Mouse (Mus musculus) liver, embryonic 14.5 days (tissue): ENCODE measurements at regions not wholly inside any gene's neighbourhood (a gene's known extent, or its start where the extent isn't known, plus 50 kb on each side); places are given as distances from the start of the nearest gene placed in this dataset.

Experiments used
- ATAC-seq: fragments of 200-750 bp; cut with Nextera tagmentation; 2 replicates; pipeline ENCODE4 v1.8.0; 2017; ENCODE audit warnings: moderate number of reproducible peaks, mild to moderate bottlenecking, moderate library complexity; ENCODE audit not compliant: insufficient read depth
- DNase-seq, 3 experiments: peaks; one replicate each; pipeline ENCODE4 v3.0.0-alpha.2; 2012 to 2013; ENCODE audit warnings: low read depth in 3 of 3, low spot score in 3 of 3
- H3K27ac ChIP-seq: fragments of 300-500 bp; sonication (generic); 2 replicates; pipeline ENCODE4 v1.5.1; 2014; ENCODE audit warnings: moderate library complexity, mild to moderate bottlenecking, control low read depth, inconsistent platforms
- H3K27me3 ChIP-seq: fragments of 300-500 bp; sonication (generic); 2 replicates; pipeline ENCODE4 v1.6.1; 2014; ENCODE audit warnings: mild to moderate bottlenecking, low read length, moderate library complexity; ENCODE audit not compliant: control insufficient read depth, insufficient read depth
- H3K36me3 ChIP-seq: fragments of 300-500 bp; sonication (generic); replicated peaks from 2 replicates; pipeline ENCODE4 v1.6.1; 2014; ENCODE audit warnings: low read depth; ENCODE audit not compliant: control insufficient read depth, insufficient read depth
- H3K4me1 ChIP-seq, 2 experiments: fragments of 200-500 bp in 1 of 2; fragments of 300-500 bp in 1 of 2; sonication (generic) in 1 of 2; replicated peaks; 2 replicates each; pipeline ENCODE4 v1.6.1; 2012 to 2014; ENCODE audit warnings: antibody characterized with exemption in 1 of 2, inconsistent platforms in 1 of 2, low read length in 1 of 2; ENCODE audit not compliant: control insufficient read depth in 2 of 2, insufficient read depth in 2 of 2
- H3K4me2 ChIP-seq: fragments of 300-500 bp; sonication (generic); 2 replicates; pipeline ENCODE4 v1.6.1; 2014; ENCODE audit warnings: low read depth, mild to moderate bottlenecking, control low read depth, moderate library complexity
- H3K4me3 ChIP-seq, 2 experiments: fragments of 200-500 bp in 1 of 2; fragments of 300-500 bp in 1 of 2; sonication (generic) in 1 of 2; 2 replicates each; pipeline ENCODE4 v1.5.1; 2012 to 2014; ENCODE audit warnings: low read depth in 2 of 2, low read length in 2 of 2, mild to moderate bottlenecking in 2 of 2, control low read depth in 1 of 2, inconsistent platforms in 1 of 2, moderate library complexity in 1 of 2; ENCODE audit not compliant: insufficient read depth in 1 of 2
- H3K9ac ChIP-seq: fragments of 300-500 bp; sonication (generic); replicated peaks from 2 replicates; pipeline ENCODE4 v1.6.1; 2014; ENCODE audit warnings: mild to moderate bottlenecking, control low read depth, moderate library complexity
- H3K9me3 ChIP-seq: fragments of 300-500 bp; sonication (generic); 2 replicates; pipeline ENCODE4 v1.6.1; 2016; ENCODE audit warnings: low read length, mixed read lengths; ENCODE audit not compliant: control insufficient read depth
- CTCF ChIP-seq: IDR thresholded peaks from 2 replicates; pipeline ENCODE4 v1.5.1; 2016; ENCODE audit warnings: antibody characterized with exemption, low read depth, control low read depth
- EP300 ChIP-seq: IDR thresholded peaks from 2 replicates; pipeline ENCODE4 v1.6.1; 2016; ENCODE audit warnings: antibody characterized with exemption, low read depth
- WGBS: fragments of 180-500 bp; shearing (Covaris S2); extraction: QIAGEN DNeasy Blood & Tissue Kit; methylation state at CpG from one replicate; pipeline ENCODE4 v1.1.7; 2014; ENCODE audit not compliant: insufficient replicate concordance; 5-methylcytosine and 5-hydroxymethylcytosine counted together

DNA sequence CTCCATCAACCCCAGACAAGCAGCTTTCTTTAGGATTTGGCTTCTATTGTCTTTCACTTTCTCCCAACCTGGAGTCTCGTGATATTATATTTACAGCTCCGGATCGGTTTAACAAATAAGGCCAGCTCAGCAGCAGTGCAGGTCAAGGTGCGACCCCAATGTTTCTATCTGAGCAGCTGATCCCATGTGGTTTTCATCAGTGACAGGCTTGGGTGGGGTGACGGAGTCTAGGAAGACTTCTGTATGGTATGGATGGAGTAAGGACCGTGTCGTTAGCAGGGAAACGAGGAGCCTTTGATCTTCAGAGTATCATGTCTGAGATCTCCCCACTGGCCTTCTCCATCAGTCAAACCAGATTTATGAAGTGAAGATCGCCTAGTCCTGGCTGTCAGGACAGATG is 217.4 kb upstream of the Runx1 start:
- Histone ChIP-seq H3K4me2 (no peak overlapping the region), H3K36me3 (no peaks in the 10 kb centered on the region), H3K4me3 (no peak overlapping the region), H3K9me3 (no peaks in the 10 kb centered on the region), H3K27me3 (no peaks in the 10 kb centered on the region), H3K27ac (no peak overlapping the region), H3K4me1 (no peaks in the 10 kb centered on the region), H3K9ac (no peak overlapping the region)
- DNase-seq, result no peak
- no peak for ATAC-seq
- WGBS, result 66% methylated on average over 9 of the region's 9 CpGs
- TF ChIP-seq EP300, result no peak
- TF ChIP-seq CTCF, result no peak

DNA sequence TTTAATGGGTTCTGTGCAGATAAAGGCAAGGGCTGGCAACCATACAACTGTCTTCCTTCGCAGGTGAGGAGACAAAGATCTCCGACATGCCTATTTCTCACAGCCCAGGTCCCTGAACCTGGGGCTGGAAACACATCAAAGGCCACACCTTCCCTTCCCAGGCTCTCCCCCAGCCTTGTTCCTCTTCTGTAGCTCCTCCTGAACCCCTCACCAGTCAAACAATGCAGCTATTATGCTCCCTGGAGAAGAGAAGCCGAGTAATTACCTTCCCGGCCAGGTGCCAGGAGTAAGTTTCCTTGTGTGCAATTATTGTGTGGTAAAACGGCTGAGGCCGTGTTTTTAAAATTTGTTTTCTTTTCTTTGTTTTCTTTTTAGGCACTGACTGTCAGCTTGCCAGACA is 217.0 kb upstream of the Runx1 start:
- TF ChIP-seq EP300, result no peak
- no peak for TF ChIP-seq CTCF

GRCm38 (mm10) chr16:93042491-93042890 is 216.5 kb upstream of the Runx1 start:
- no peak overlapping the region for H3K9ac ChIP-seq
- no peaks in the 10 kb centered on the region for H3K36me3 ChIP-seq
- H3K27ac ChIP-seq, result no peak overlapping the region
- H3K4me2 ChIP-seq, result no peak overlapping the region
- no peaks in the 10 kb centered on the region for H3K27me3 ChIP-seq
- ATAC-seq (no peak), DNase-seq (no peak)
- H3K9me3 ChIP-seq, result no peaks in the 10 kb centered on the region
- H3K4me1 ChIP-seq, result no peaks in the 10 kb centered on the region
- H3K4me3 ChIP-seq, result no peak overlapping the region
- 60% methylated on average over 10 of the region's 10 CpGs for WGBS
- no peak for TF ChIP-seq CTCF
- no peak for TF ChIP-seq EP300

More for the DNA sequence above, 217.0 kb upstream of the Runx1 start:
- no peaks in the 10 kb centered on the region for H3K9me3 ChIP-seq
- no peaks in the 10 kb centered on the region for H3K36me3 ChIP-seq
- ATAC-seq, result no peak
- H3K4me3 ChIP-seq, result no peak overlapping the region
- no peak overlapping the region for H3K27ac ChIP-seq
- H3K4me1 ChIP-seq, result no peaks in the 10 kb centered on the region
- H3K9ac ChIP-seq, result no peak overlapping the region
- 59% methylated on average over 6 of the region's 6 CpGs for WGBS
- no peaks in the 10 kb centered on the region for H3K27me3 ChIP-seq
- no peak for DNase-seq
- H3K4me2 ChIP-seq, result no peak overlapping the region

DNA sequence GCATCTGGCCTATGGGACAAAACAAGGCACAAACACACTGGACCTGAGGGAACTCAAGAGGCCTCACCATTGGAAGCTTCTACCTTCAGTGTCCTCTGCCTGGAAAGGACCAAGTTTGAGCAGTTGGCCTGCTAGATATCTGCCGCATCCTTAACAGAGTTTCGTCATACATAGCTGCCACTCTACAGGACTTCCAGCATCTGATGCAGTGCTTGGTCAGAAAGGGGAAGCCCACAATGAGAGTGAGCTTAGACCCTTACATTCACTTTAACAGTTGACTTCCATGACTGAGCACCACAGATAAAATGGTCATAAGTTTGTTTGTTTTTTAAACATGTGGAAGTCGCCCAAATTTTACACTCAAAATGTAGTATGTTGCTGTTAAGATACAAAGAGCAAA is 215.9 kb upstream of the Runx1 start:
- no peak overlapping the region for H3K4me2 ChIP-seq
- ATAC-seq (no peak), DNase-seq (no peak)
- no peak overlapping the region for H3K27ac ChIP-seq
- H3K36me3 ChIP-seq, result no peaks in the 10 kb centered on the region
- TF ChIP-seq CTCF, result no peak
- no peak for TF ChIP-seq EP300
- H3K4me1 ChIP-seq, result no peaks in the 10 kb centered on the region
- no peak overlapping the region for H3K4me3 ChIP-seq
- H3K27me3 ChIP-seq, result no peaks in the 10 kb centered on the region
- WGBS, result 40% methylated on average over 3 of the region's 3 CpGs
- no peak overlapping the region for H3K9ac ChIP-seq
- no peaks in the 10 kb centered on the region for H3K9me3 ChIP-seq

GRCm38 (mm10) chr16:93041399-93041798 is 215.4 kb upstream of the Runx1 start:
- H3K4me2 ChIP-seq, result no peak overlapping the region
- no peak overlapping the region for H3K4me3 ChIP-seq
- H3K36me3 ChIP-seq, result no peaks in the 10 kb centered on the region
- no peaks in the 10 kb centered on the region for H3K4me1 ChIP-seq
- no peaks in the 10 kb centered on the region for H3K27me3 ChIP-seq
- TF ChIP-seq CTCF (no peak), EP300 (no peak)
- no peak for ATAC-seq
- H3K27ac ChIP-seq, result no peak overlapping the region
- no peaks in the 10 kb centered on the region for H3K9me3 ChIP-seq
- no peak overlapping the region for H3K9ac ChIP-seq
- no peak for DNase-seq

DNA sequence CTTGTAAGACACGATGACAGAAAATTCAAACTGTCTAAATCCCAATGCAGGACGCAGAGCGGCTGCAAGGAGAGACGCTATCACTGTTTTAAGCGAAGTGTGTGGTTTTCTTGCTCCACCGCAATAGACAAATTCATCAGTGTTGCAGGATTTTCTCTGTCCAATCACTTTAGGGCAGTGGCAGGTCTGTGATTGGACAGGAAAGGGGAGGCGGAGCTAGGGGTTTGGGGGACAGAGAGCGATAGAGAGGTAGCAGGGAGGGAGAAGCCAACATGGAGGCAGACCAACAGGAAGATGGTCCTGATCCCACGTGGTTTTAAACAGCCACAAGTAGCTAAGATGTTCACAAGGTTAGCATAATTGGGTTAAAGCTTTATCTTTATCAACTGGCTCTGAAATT is 209.7 kb upstream of the Runx1 start:
- Histone ChIP-seq H3K9me3 (no peaks in the 10 kb centered on the region), H3K27ac (no peak overlapping the region), H3K4me2 (no peak overlapping the region), H3K4me1 (no peaks in the 10 kb centered on the region), H3K9ac (no peak overlapping the region), H3K4me3 (no peak overlapping the region), H3K36me3 (no peaks in the 10 kb centered on the region), H3K27me3 (no peaks in the 10 kb centered on the region)
- WGBS, result 51% methylated on average over 9 of the region's 9 CpGs
- DNase-seq (no peak), ATAC-seq (no peak)
- TF ChIP-seq EP300 (no peak), CTCF (no peak)
